Mouse (Mus musculus) ES-Bruce4 (cell line): Measurements from ENCODE around the gene Hoxa13.

ENCODE experiments used
- CTCF ChIP-seq: IDR thresholded peaks from one replicate; pipeline ENCODE4 v1.8.1; 2011; ENCODE audit warnings: low read depth, low read length
- EP300 ChIP-seq: IDR thresholded peaks from 2 replicates; pipeline ENCODE4 v1.6.1; 2011; ENCODE audit warnings: low read depth, low read length; ENCODE audit not compliant: insufficient read depth
- POLR2A ChIP-seq: IDR thresholded peaks from one replicate; pipeline ENCODE4 v1.8.1; 2011; ENCODE audit warnings: low read length; ENCODE audit not compliant: insufficient read depth

DNA sequence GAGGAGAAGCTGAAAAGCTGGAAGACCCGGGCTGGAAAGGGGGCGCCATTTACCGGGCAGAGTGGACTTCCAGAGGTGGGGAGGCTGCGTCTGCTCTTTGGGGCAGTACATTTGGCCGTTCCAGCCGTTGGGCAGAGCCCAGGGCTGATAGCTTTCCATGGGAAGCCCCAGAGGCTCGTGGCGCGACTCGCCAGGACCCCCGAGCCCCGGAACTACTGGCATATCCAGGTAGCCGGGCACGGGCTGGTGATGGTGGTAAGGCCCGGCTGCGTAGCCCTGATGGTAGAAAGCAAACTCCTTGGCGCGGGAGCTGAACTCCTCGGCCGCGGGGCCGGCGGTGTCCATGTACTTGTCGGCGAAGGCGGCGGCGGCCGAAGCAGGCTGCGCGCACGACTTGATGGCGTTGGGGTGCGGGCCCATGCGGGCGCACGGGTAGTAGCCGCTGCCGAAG lies 844 bp downstream of the Hoxa13 start:
- TF ChIP-seq POLR2A (no peak), EP300 (no peak), CTCF (peak; percentile 2)
